Mouse (Mus musculus): ENCODE results near the gene Arsg. TPM values are rescaled to one million over a fixed set of nuclear protein-coding genes. Genes with fewer than 3 reads are reported as not detected.

Gene Arsg
- total and polyA plus RNA-seq, 3 experiments: 0.79 to 3.3 (median 1.4) TPM

GRCm38 (mm10) chr11:109610046-109610794 is 137.0 kb downstream of the Arsg start:
- in situ Hi-C loops (cut with MboI; ENCODE audit: low pct_ligation_motif_present, low pct_unique_long_range_greater_than_20kb, low sequenced_read_pairs) (no loop called here), dilution Hi-C loops (cut with MboI; ENCODE audit: extremely low pct_ligation_motif_present, extremely low pct_unique_long_range_greater_than_20kb, low sequenced_read_pairs) (no loop called here)
- Histone ChIP-seq H3K79me2 (replicated peaks; ENCODE audit: control insufficient read depth, extremely low read depth, insufficient read depth, poor library complexity, severe bottlenecking) (no peaks in the 10 kb centered on the region), H3K27ac (ENCODE audit: insufficient read depth, low read depth) (no peak overlapping the region), H3K9me3 (replicated peaks; ENCODE audit: low read length) (no peaks in the 10 kb centered on the region), H3K27me3 (replicated peaks) (peaks cover 26% of the 10 kb centered on the region), H3K4me2 (ENCODE audit: insufficient read depth, low read depth, poor library complexity, severe bottlenecking) (peak overlapping the region; percentile 84), H3K36me3 (replicated peaks in 1 of 2; ENCODE audit: control insufficient read depth in 1 of 2, insufficient read depth in 1 of 2, low read length in 1 of 2) (no peaks in the 10 kb centered on the region), H3K4me3 (replicated peaks in 1 of 3; ENCODE audit: low read depth in 2 of 3, low read length in 2 of 3, poor library complexity in 1 of 3) (peak overlapping the region; percentile 62 to 74 (median 63)), H3K9ac (ENCODE audit: insufficient read depth, low read depth) (peak overlapping the region; percentile 35; the same call in 1 of the 2 replicates), H3K4me1 (ENCODE audit: control insufficient read depth in 1 of 2, insufficient read depth in 2 of 2) (peaks cover 4 to 12% of the 10 kb centered on the region in 2 experiments; a peak in 3 of 4 replicates)
- DNase-seq (ENCODE audit: extremely low read depth): no peak
- TF ChIP-seq UBTF (IDR thresholded peaks at IDR 0.05; ENCODE audit: low read depth, low read length) (no peak), MYC (IDR thresholded peaks at IDR 0.05; ENCODE audit: low read depth, low read length) (no peak), HCFC1 (IDR thresholded peaks at IDR 0.05; ENCODE audit: low read depth, low read length) (no peak)

DNA sequence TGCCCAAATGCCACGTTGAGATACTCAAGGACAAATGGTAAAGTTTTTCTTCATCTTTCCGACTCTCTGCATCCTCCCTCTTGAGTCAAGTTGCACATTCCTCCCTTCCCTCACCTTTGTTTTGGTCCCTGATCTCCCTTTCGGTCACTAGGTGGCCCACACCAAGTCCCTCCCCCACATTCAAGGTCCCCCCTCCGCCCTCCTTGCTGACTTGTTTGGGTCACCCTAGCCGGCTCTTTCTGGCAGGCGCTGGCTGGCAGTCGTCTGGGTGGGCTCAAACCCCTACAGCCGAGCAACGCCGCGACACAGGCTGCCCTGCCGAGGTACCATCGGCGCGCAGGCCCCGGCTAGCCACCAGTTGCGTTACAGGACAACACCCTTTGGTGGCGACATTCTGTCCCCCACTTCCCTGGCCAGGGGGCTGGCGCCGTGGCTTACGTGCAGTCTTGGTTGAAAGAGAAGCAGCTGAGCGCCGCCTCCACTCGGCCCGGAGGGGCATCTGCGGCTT is 137.7 kb downstream of the Arsg start:
- Histone ChIP-seq H3K4me3 (replicated peaks in 1 of 3; ENCODE audit: low read depth in 2 of 3, low read length in 2 of 3, poor library complexity in 1 of 3) (peak overlapping the region; percentile 62 to 74 (median 63)), H3K9ac (ENCODE audit: insufficient read depth, low read depth) (peak overlapping the region; percentile 35), H3K36me3 (replicated peaks in 1 of 2; ENCODE audit: control insufficient read depth in 1 of 2, insufficient read depth in 1 of 2, low read length in 1 of 2) (no peaks in the 10 kb centered on the region), H3K9me3 (replicated peaks; ENCODE audit: low read length) (peaks cover 2% of the 10 kb centered on the region), H3K4me1 (ENCODE audit: control insufficient read depth in 1 of 2, insufficient read depth in 2 of 2) (peaks cover 4 to 12% of the 10 kb centered on the region in 2 experiments; a peak in 3 of 4 replicates), H3K27me3 (replicated peaks) (peaks cover 26% of the 10 kb centered on the region), H3K27ac (ENCODE audit: insufficient read depth, low read depth) (no peak overlapping the region), H3K79me2 (replicated peaks; ENCODE audit: control insufficient read depth, extremely low read depth, insufficient read depth, poor library complexity, severe bottlenecking) (no peaks in the 10 kb centered on the region), H3K4me2 (ENCODE audit: insufficient read depth, low read depth, poor library complexity, severe bottlenecking) (peak overlapping the region; percentile 84)
- dilution Hi-C loops (cut with MboI; ENCODE audit: extremely low pct_ligation_motif_present, extremely low pct_unique_long_range_greater_than_20kb, low sequenced_read_pairs): no loop called here
- no peak for DNase-seq (ENCODE audit: extremely low read depth)
- in situ Hi-C loops (cut with MboI; ENCODE audit: low pct_ligation_motif_present, low pct_unique_long_range_greater_than_20kb, low sequenced_read_pairs): no loop called here
- TF ChIP-seq MAX (IDR thresholded peaks at IDR 0.05; ENCODE audit: low read length): 0 out of 2 replicates have a peak, but pooled peaks have one; percentile 17
- TF ChIP-seq MEF2A (IDR thresholded peaks at IDR 0.05; ENCODE audit: borderline replicate concordance, low read depth, low read length): no peak
- TF ChIP-seq RCOR1 (conservative IDR thresholded peaks at IDR 0.05; ENCODE audit: low read depth, low read length): no peak
- no peak for TF ChIP-seq ZKSCAN1 (IDR thresholded peaks at IDR 0.05; ENCODE audit: borderline replicate concordance, low read depth, low read length)
- TF ChIP-seq ELF1 (IDR thresholded peaks at IDR 0.05; ENCODE audit: low read depth, low read length): no peak; the same call in 1 of the 2 replicates
- TF ChIP-seq USF1 (IDR thresholded peaks at IDR 0.05; ENCODE audit: low read depth, low read length): no peak
- TF ChIP-seq POLR2A (IDR thresholded peaks at IDR 0.05; ENCODE audit: low read depth, low read length): no peak
- no peak for TF ChIP-seq MYC (IDR thresholded peaks at IDR 0.05; ENCODE audit: low read depth, low read length)
- no peak for TF ChIP-seq MAFK (IDR thresholded peaks at IDR 0.05; ENCODE audit: insufficient replicate concordance, low read length)
- TF ChIP-seq GABPA (IDR thresholded peaks at IDR 0.05; ENCODE audit: insufficient replicate concordance, low read depth, low read length): no peak
- TF ChIP-seq SIN3A (IDR thresholded peaks at IDR 0.05; ENCODE audit: low read length): peak; percentile 74
- no peak for TF ChIP-seq JUN (IDR thresholded peaks at IDR 0.05; ENCODE audit: insufficient read depth, low read depth, low read length)
- no peak for TF ChIP-seq ETS1 (conservative IDR thresholded peaks at IDR 0.05; ENCODE audit: low read depth, low read length)
- no peak for TF ChIP-seq BHLHE40 (IDR thresholded peaks at IDR 0.05; ENCODE audit: low read depth, low read length)
- TF ChIP-seq NRF1 (IDR thresholded peaks at IDR 0.05; ENCODE audit: low read depth, low read length): no peak
- no peak for TF ChIP-seq USF2 (conservative IDR thresholded peaks at IDR 0.05; ENCODE audit: low read depth, low read length)
- no peak for TF ChIP-seq RAD21 (IDR thresholded peaks at IDR 0.05; ENCODE audit: low read depth, low read length)
- no peak for TF ChIP-seq TBP (conservative IDR thresholded peaks at IDR 0.05; ENCODE audit: low read depth, low read length)
- peak; percentile 73; the same call in 1 of the 2 replicates for TF ChIP-seq MXI1 (IDR thresholded peaks at IDR 0.05; ENCODE audit: low read depth, low read length)
- TF ChIP-seq E2F4 (IDR thresholded peaks at IDR 0.05; ENCODE audit: insufficient replicate concordance, low read depth, low read length): no peak
- TF ChIP-seq ZC3H11A (IDR thresholded peaks at IDR 0.05; ENCODE audit: low read depth, low read length): no peak
- no peak for TF ChIP-seq UBTF (IDR thresholded peaks at IDR 0.05; ENCODE audit: low read depth, low read length)
- TF ChIP-seq NELFE (IDR thresholded peaks at IDR 0.05; ENCODE audit: low read depth, low read length): 0 out of 2 replicates have a peak, but pooled peaks have one; percentile 27
- TF ChIP-seq KAT2A (IDR thresholded peaks at IDR 0.05; ENCODE audit: insufficient replicate concordance, low read length): no peak
- TF ChIP-seq POLR2AphosphoS2 (IDR thresholded peaks at IDR 0.05; ENCODE audit: low read depth, low read length): no peak
- no peak for TF ChIP-seq EP300 (IDR thresholded peaks at IDR 0.05; ENCODE audit: low read length)
- no peak for TF ChIP-seq JUND (conservative IDR thresholded peaks at IDR 0.05; ENCODE audit: low read depth, low read length)
- no peak for TF ChIP-seq PAX5 (IDR thresholded peaks at IDR 0.05; ENCODE audit: low read length)
- no peak for TF ChIP-seq ZMIZ1 (IDR thresholded peaks at IDR 0.05; ENCODE audit: low read depth, low read length)

Measured in CH12.LX (cell line).